Mouse (Mus musculus) limb, embryonic 14.5 days (tissue): ENCODE data around the gene Cops3. TPM values are rescaled to one million over a fixed set of nuclear protein-coding genes. Genes with fewer than 3 reads are reported as not detected.

Experiments
- ATAC-seq: fragments of 200-750 bp; cut with Nextera tagmentation; 2 replicates; pipeline ENCODE4 v1.8.0; 2017; ENCODE audit warnings: low read depth, moderate number of reproducible peaks, moderate TSS enrichment; ENCODE audit not compliant: low FRiP score
- DNase-seq: peaks from one replicate; pipeline ENCODE4 v3.0.0-alpha.2; 2015; ENCODE audit warnings: low spot score
- H3K27ac ChIP-seq: fragments of 300-500 bp; sonication (generic); replicated peaks from 2 replicates; pipeline ENCODE4 v1.5.1; 2014; ENCODE audit warnings: low read depth, mild to moderate bottlenecking, low read length, moderate library complexity, mixed read lengths
- H3K27me3 ChIP-seq: fragments of 300-500 bp; sonication (generic); 2 replicates; pipeline ENCODE4 v1.6.1; 2014; ENCODE audit warnings: low read length, mixed read lengths; ENCODE audit not compliant: control insufficient read depth, insufficient read depth
- H3K36me3 ChIP-seq: fragments of 300-500 bp; sonication (generic); 2 replicates; pipeline ENCODE4 v1.6.1; 2014; ENCODE audit warnings: mild to moderate bottlenecking, low read length, moderate library complexity, mixed read lengths; ENCODE audit not compliant: control insufficient read depth, insufficient read depth
- H3K4me1 ChIP-seq: fragments of 300-500 bp; sonication (generic); 2 replicates; pipeline ENCODE4 v1.6.1; 2014; ENCODE audit warnings: antibody characterized with exemption, low read length, mixed read lengths; ENCODE audit not compliant: control insufficient read depth, insufficient read depth
- H3K4me2 ChIP-seq: fragments of 300-500 bp; sonication (generic); replicated peaks from 2 replicates; pipeline ENCODE4 v1.6.1; 2014; ENCODE audit warnings: low read depth, mild to moderate bottlenecking, low read length, moderate library complexity; ENCODE audit not compliant: severe bottlenecking
- H3K4me3 ChIP-seq: fragments of 300-500 bp; sonication (generic); replicated peaks from 2 replicates; pipeline ENCODE4 v1.5.1; 2014; ENCODE audit warnings: low read length
- H3K9ac ChIP-seq: fragments of 300-500 bp; sonication (generic); 2 replicates; pipeline ENCODE4 v1.6.1; 2014; ENCODE audit warnings: mild to moderate bottlenecking, low read depth, low read length, moderate library complexity; ENCODE audit not compliant: severe bottlenecking
- H3K9me3 ChIP-seq: fragments of 300-500 bp; sonication (generic); 2 replicates; pipeline ENCODE4 v1.6.1; 2016; ENCODE audit warnings: low read length; ENCODE audit not compliant: control insufficient read depth
- POLR2A ChIP-seq: fragments of 200-500 bp; IDR thresholded peaks from 2 replicates; pipeline ENCODE4 v1.8.0; 2012; ENCODE audit warnings: inconsistent platforms, mild to moderate bottlenecking, moderate library complexity, borderline replicate concordance; ENCODE audit not compliant: insufficient read depth, insufficient read length; ENCODE audit errors: extremely low read depth
- WGBS: fragments of 180-500 bp; shearing (Covaris S2); extraction: QIAGEN DNeasy Blood & Tissue Kit; methylation state at CpG from one replicate; pipeline ENCODE4 v1.1.7; 2014; 5-methylcytosine and 5-hydroxymethylcytosine counted together
- polyA plus RNA-seq, 2 experiments: library from polyadenylated mRNA; depleted of rRNA in 1 of 2; stranded (reverse) in 1 of 2; unstranded in 1 of 2; fragments of >200 nt; fragmentation: Nextera tagmentation in 1 of 2; extraction: Ambion mirVana in 1 of 2; gene quantifications; 2 replicates each; pipeline versions ENCODE4 v1.2.1 to v1.2.3; 2012 to 2014

Cops3 gene
- polyA plus RNA-seq, 2 experiments, result 84.2 to 198 TPM

DNA sequence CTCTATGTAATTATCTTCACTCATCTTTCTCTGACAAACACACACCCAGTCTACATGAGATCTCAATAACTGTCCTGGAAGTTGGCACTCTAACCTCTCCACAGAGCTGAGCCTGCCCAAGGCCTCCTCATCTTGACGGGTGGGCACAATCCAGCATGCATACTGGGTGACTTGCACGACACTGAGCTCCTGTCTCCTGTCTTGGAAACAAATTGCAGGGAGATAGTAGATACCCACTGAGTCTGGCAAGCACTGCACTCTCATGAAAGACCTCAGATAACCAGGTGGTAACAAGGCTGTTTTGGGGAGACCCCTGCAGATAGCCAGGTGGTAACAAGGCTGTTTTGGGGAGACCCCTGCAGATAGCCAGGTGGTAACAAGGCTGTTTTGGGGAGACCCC, 67.3 kb downstream of the Cops3 start:
- peaks cover 96% of the 10 kb centered on the region for H3K36me3 ChIP-seq
- DNase-seq, result no peak
- 86% methylated on average over 2 of the region's 2 CpGs for WGBS

DNA sequence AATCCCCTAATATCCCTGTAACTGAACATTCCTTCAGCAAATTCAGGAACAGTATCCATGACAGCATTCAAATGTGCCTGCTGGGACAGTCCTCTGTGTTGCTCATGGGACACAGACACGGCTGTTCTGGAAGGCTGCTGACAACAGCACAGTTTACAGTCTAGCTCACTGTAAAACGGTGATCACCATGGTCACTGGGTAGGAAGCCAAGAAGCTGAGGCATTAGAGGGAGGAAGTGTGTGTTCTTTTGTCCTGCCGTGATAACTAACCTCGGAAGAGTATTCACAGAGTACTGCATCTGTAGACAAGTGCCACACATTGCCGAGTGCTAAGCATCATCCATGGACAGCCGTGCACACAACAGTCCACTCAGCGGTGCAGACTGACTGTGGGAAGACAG, 68.9 kb downstream of the Cops3 start:
- Histone ChIP-seq H3K4me2 (no peak overlapping the region), H3K4me3 (no peak overlapping the region), H3K9me3 (no peaks in the 10 kb centered on the region), H3K27me3 (no peaks in the 10 kb centered on the region), H3K36me3 (peaks cover 94% of the 10 kb centered on the region), H3K9ac (no peak overlapping the region), H3K27ac (no peak overlapping the region), H3K4me1 (no peaks in the 10 kb centered on the region)
- 85% methylated on average over 7 of the region's 7 CpGs for WGBS
- ATAC-seq (no peak), DNase-seq (no peak)
- TF ChIP-seq POLR2A, result no peak

More for the DNA sequence above, 67.3 kb downstream of the Cops3 start:
- Histone ChIP-seq H3K27ac (no peak overlapping the region), H3K27me3 (no peaks in the 10 kb centered on the region), H3K9ac (no peak overlapping the region), H3K4me3 (no peak overlapping the region), H3K9me3 (no peaks in the 10 kb centered on the region), H3K4me1 (no peaks in the 10 kb centered on the region), H3K4me2 (no peak overlapping the region)
- ATAC-seq, result no peak
- no peak for TF ChIP-seq POLR2A

DNA sequence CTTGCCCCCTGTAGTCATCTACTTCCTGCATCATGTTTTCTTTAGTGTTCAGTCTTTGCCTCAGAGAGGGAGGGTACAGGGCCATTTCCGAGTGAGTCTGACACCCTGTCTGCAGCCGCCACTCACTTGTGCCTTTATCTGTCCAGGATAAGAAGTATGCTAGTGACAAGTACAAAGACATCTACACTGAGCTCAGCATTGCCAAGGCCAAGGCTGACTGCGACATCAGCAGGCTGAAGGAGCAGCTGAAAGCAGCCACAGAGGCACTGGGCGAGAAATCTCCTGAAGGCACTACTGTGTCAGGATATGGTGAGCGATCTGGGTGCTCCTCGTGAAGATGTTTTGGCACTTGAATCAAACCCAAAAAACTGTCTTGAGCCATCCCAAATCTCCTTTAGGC, 69.9 kb downstream of the Cops3 start:
- H3K36me3 ChIP-seq, result peaks cover 95% of the 10 kb centered on the region
- WGBS, result 94% methylated on average over 6 of the region's 6 CpGs
- no peak overlapping the region for H3K9ac ChIP-seq
- no peak overlapping the region for H3K4me2 ChIP-seq
- DNase-seq, result no peak
- no peak overlapping the region for H3K4me3 ChIP-seq
- no peaks in the 10 kb centered on the region for H3K9me3 ChIP-seq
- no peak for TF ChIP-seq POLR2A
- no peaks in the 10 kb centered on the region for H3K27me3 ChIP-seq
- no peaks in the 10 kb centered on the region for H3K4me1 ChIP-seq
- no peak for ATAC-seq
- H3K27ac ChIP-seq, result no peak overlapping the region

DNA sequence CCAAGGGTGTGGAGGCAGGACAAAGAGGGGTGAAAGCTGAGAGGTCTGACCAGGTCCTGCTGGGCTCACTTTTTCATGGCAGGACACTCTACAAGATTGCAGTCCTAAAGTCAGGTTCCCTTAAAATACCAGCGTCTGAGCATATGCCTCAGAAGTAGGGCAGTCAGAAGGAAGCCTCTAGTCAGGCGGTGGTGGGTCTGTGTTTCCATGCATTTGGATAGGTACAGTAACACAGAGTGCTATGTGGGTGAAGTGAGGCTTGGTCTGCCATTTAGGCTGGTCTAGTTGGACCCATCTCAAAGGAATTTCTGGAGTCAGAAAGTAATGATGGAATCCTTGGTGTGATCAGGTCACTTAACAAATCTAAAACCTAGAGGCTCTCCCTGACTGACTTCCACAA, 70.3 kb downstream of the Cops3 start:
- Histone ChIP-seq H3K9me3 (no peaks in the 10 kb centered on the region), H3K27me3 (no peaks in the 10 kb centered on the region), H3K4me2 (no peak overlapping the region), H3K27ac (no peak overlapping the region), H3K4me3 (no peak overlapping the region), H3K36me3 (peaks cover 96% of the 10 kb centered on the region), H3K4me1 (no peaks in the 10 kb centered on the region), H3K9ac (no peak overlapping the region)
- WGBS, result 93% methylated on average over 2 of the region's 2 CpGs
- no peak for TF ChIP-seq POLR2A
- ATAC-seq (no peak), DNase-seq (no peak)

Other genes starting within 250 kb of the Cops3 start
- not detected in 2 replicates for gene Olfr223, start 246.5 kb downstream of the Cops3 start, polyA plus RNA-seq (2012; rRNA removed)
- gene Olfr223, start 246.5 kb downstream of the Cops3 start, polyA plus RNA-seq (2014; fragmentation: Nextera tagmentation; extraction: Ambion mirVana), result not detected in 2 replicates
- 122 and 128 TPM in 2 replicates for gene Mprip, start 178.5 kb downstream of the Cops3 start, polyA plus RNA-seq (2012; rRNA removed)
- gene Mprip, start 178.5 kb downstream of the Cops3 start, polyA plus RNA-seq (2014; fragmentation: Nextera tagmentation; extraction: Ambion mirVana), result 87.1 and 99.6 TPM in 2 replicates
- gene Pld6, start 52.2 kb downstream of the Cops3 start, polyA plus RNA-seq (2012; rRNA removed), result 5.1 and 5.9 TPM in 2 replicates
- gene Pld6, start 52.2 kb downstream of the Cops3 start, polyA plus RNA-seq (2014; fragmentation: Nextera tagmentation; extraction: Ambion mirVana), result 0.58 and 1.4 TPM in 2 replicates
- 51.1 and 63.5 TPM in 2 replicates for gene Flcn, start 29.8 kb downstream of the Cops3 start, polyA plus RNA-seq (2012; rRNA removed)
- 27.6 and 33.1 TPM in 2 replicates for gene Flcn, start 29.8 kb downstream of the Cops3 start, polyA plus RNA-seq (2014; fragmentation: Nextera tagmentation; extraction: Ambion mirVana)
- gene Nt5m, start 391 bp downstream of the Cops3 start, polyA plus RNA-seq (2012; rRNA removed), result 39.7 and 47.3 TPM in 2 replicates
- gene Nt5m, start 391 bp downstream of the Cops3 start, polyA plus RNA-seq (2014; fragmentation: Nextera tagmentation; extraction: Ambion mirVana), result 41.9 and 43.1 TPM in 2 replicates
- gene Med9, start 108.4 kb upstream of the Cops3 start, polyA plus RNA-seq (2012; rRNA removed), result 21.7 and 26.1 TPM in 2 replicates
- 34.6 TPM in 2 replicates for gene Med9, start 108.4 kb upstream of the Cops3 start, polyA plus RNA-seq (2014; fragmentation: Nextera tagmentation; extraction: Ambion mirVana)
- 1.4 TPM in 2 replicates for gene Rasd1, start 125.1 kb upstream of the Cops3 start, polyA plus RNA-seq (2012; rRNA removed)
- gene Rasd1, start 125.1 kb upstream of the Cops3 start, polyA plus RNA-seq (2014; fragmentation: Nextera tagmentation; extraction: Ambion mirVana), result 1.6 and 2.1 TPM in 2 replicates
- gene Pemt, start 206.7 kb upstream of the Cops3 start, polyA plus RNA-seq (2012; rRNA removed), result 5.4 and 9.2 TPM in 2 replicates
- 4.7 and 7.2 TPM in 2 replicates for gene Pemt, start 206.7 kb upstream of the Cops3 start, polyA plus RNA-seq (2014; fragmentation: Nextera tagmentation; extraction: Ambion mirVana)